Mouse (Mus musculus): ENCODE measurements around the gene Rec114.

Rec114 gene

DNA sequence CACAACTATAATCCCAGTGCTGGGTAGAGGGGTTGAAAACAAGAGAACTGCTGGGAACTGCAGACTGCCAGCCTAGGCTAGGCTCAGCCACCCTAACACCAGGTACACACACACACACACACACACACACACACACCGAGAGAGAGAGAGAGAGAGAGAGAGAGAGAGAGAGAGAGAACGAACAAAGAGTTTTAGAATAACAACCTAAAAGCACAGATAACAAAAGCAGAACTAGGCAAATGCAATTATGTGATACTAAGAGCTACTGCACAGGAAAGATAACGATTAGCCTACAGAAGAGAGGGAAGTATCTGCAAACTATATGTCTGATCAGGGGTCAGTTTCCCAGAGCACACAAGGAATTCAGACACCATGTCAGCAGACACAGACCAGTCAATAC is 24.8 kb downstream of the Rec114 start:
- DNase-seq (ENCODE audit: low read depth, low spot score) = no peak

- no peak for DNase-seq (ENCODE audit: low read depth, low spot score)
Measured at GRCm38 (mm10) chr9:58716886-58717285, 26.9 kb downstream of the Rec114 start.

GRCm38 (mm10) chr9:58710642-58711041 is 33.1 kb downstream of the Rec114 start:
- DNase-seq (ENCODE audit: low read depth, low spot score) = no peak

- DNase-seq (ENCODE audit: low read depth, low spot score) = peak; percentile 44
Measured at GRCm38 (mm10) chr9:58709939-58710338, 33.8 kb downstream of the Rec114 start.

- DNase-seq (ENCODE audit: low read depth, low spot score) = no peak
Measured at GRCm38 (mm10) chr9:58707796-58708195, 36.0 kb downstream of the Rec114 start.

DNA sequence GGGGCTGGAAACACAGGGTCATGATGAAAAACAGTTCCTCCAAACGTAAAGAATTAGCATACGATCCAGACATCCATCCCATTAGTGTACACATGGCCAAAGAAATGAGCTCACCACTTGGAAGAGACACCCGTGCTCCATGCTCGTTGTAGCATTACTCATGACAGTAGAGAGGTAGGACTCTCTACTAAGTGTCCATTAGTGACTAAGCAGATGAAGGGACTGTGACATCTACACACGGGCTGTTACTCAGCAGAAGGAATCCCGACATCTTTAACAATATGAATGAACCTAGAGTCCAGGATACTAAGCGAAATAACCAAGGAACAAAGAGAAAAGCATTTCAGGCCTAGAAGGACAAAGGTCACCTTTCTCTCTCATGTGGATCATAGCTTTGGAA is 37.7 kb downstream of the Rec114 start:
- DNase-seq (ENCODE audit: low read depth, low spot score) = no peak

- DNase-seq (ENCODE audit: low read depth, low spot score) = no peak
Measured at GRCm38 (mm10) chr9:58703766-58704165, 40.0 kb downstream of the Rec114 start.

GRCm38 (mm10) chr9:58701751-58702150 is 42.0 kb downstream of the Rec114 start:
- no peak for DNase-seq (ENCODE audit: low read depth, low spot score)

- no peak for DNase-seq (ENCODE audit: low read depth, low spot score)
Measured at GRCm38 (mm10) chr9:58698486-58698885, 45.3 kb downstream of the Rec114 start.

- DNase-seq (ENCODE audit: low read depth, low spot score) = no peak
Measured at GRCm38 (mm10) chr9:58691471-58691870, 52.3 kb downstream of the Rec114 start.

GRCm38 (mm10) chr9:58690701-58691100 is 53.1 kb downstream of the Rec114 start:
- DNase-seq (ENCODE audit: low read depth, low spot score) = no peak

- no peak for DNase-seq (ENCODE audit: low read depth, low spot score)
Measured at GRCm38 (mm10) chr9:58688076-58688475, 55.7 kb downstream of the Rec114 start.

DNA sequence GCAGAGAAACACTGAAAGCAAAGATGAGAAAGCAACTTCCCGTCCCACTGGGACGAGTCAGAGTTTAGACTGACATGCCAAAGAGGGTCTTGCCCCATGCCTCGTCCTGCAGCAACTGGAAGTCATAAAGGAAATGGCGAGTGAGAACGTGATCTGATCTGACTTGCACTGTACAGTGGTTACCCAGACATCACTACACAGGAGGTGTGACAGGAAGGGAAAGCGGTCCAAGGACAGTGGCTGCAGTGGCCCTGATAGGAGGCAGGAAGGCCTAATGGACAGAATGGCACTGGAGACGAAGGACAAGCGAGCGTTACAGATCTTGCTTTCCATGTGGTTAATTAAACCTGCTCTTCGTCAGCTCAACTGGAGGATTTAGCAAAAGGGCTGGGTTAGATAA is 58.5 kb downstream of the Rec114 start:
- DNase-seq (ENCODE audit: low read depth, low spot score) = no peak

- DNase-seq (ENCODE audit: low read depth, low spot score) = no peak
Measured at GRCm38 (mm10) chr9:58683372-58683771, 60.4 kb downstream of the Rec114 start.

DNA sequence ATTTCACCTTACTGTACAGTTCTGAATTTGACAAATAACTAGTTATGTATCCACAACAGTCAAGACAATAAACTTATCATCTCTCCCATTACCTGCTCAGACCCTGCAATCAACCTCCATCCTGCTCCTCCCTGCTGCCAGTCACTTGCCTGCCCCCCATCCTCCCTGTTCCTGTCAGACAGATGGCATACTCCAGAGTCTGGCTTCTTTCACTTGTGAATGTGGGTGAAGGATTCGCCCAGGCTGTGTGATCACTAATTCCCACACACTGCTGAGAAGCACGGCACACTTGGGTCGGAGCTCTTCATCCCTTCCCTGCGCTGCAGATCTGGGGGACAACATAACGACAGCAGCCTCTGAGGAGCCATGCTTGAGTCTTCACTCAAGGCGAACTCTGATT is 61.7 kb downstream of the Rec114 start:
- DNase-seq (ENCODE audit: low read depth, low spot score) = no peak

GRCm38 (mm10) chr9:58681411-58681810 is 62.4 kb downstream of the Rec114 start:
- no peak for DNase-seq (ENCODE audit: low read depth, low spot score)

- no peak for DNase-seq (ENCODE audit: low read depth, low spot score)
Measured at GRCm38 (mm10) chr9:58675371-58675770, 68.4 kb downstream of the Rec114 start.

DNA sequence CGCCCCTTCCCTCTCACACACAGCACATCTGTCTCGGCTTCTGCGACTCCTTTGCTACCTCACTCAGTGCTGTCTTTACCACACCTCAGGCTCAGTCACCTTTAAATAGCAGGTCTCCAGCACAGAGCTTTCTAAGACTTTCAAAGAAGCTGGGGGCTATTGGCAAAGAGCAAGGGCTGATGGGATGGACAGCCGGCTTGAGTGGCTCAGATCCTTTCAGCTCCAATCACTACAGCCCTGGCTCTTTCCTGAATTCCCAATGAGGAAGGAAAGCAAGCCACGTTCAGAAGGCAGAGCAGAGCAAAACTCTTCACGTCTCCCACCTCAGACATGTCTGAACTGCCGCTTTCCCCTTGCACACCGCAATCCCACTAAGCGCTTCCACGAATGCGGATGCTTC is 69.0 kb downstream of the Rec114 start:
- no peak for DNase-seq (ENCODE audit: low read depth, low spot score)

DNA sequence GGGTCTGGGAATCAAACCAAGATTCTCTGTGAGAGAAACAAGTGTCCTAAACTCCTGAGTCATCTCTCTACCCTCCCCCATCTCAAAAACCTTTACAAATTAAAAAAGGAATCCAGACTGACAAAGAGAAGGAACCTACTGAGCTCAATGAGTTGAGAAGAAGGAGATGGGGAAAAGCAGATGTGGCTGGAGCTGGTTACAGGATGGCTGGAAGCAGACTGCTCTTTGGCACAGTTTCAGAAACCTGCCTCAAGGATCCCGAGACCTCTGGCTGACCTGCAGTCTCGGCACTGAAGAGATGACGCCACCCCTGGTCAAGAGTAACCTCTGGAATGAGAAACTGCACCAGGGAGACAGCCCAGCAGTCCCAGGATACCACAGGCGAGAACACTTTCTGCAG is 71.3 kb downstream of the Rec114 start:
- no peak for DNase-seq (ENCODE audit: low read depth, low spot score)

DNA sequence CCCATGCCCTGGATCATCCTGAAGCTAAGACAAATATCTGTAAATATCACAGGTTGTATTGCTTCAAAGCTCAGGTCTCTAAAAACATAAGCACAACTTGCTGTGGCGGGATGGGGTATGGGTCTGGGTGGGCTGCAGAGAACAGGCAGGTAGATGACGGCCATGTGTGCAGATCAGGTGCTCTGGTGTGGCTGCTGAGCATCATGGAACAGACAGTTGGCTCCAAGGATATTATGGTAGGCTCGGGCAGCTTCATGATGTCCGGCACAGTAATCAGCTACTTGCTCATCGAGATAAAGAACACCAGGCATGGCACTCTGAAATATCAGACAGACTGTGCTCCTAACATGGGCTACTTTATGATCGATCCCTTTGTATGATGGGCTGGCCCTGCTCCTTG is 73.9 kb downstream of the Rec114 start:
- no peak for DNase-seq (ENCODE audit: low read depth, low spot score)

DNA sequence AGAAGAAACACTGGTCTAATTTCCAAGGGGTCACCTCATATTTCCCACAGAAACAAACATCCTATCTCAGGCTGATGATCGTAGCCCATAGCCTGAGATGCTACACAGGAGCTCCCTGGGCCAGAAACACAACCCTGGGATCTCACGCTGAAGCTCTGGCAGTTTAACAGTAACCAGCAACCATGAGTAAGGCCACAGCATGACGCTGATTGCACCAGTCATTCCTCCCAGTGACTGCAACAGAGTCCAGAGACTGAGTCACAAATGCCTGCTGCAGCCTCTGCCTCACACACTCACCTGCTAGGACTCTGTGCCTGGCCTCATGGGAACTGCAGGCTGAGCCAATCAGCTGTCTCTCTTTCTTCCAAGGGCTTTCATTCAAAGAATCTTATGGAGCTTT is 74.7 kb downstream of the Rec114 start:
- DNase-seq (ENCODE audit: low read depth, low spot score) = no peak

DNA sequence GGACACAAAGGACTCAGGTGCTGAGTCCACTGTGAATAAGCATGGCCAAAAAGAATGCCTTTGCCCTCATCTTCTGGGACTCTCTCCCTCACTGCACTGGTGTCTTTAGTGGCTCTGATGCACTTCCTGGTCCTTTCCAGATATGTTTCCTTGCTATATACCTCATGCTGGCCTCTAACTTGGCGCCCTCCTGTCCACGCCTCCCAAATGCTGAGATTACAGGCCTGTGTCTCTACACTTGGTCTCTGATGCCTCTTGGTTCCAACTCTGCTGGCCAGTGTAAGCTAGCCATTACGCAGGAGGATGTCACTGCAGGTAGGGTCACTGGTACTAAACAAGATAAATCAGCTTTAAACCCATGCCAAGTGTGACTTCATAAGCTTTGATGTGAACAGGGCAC is 75.6 kb downstream of the Rec114 start:
- no peak for DNase-seq (ENCODE audit: low read depth, low spot score)

DNA sequence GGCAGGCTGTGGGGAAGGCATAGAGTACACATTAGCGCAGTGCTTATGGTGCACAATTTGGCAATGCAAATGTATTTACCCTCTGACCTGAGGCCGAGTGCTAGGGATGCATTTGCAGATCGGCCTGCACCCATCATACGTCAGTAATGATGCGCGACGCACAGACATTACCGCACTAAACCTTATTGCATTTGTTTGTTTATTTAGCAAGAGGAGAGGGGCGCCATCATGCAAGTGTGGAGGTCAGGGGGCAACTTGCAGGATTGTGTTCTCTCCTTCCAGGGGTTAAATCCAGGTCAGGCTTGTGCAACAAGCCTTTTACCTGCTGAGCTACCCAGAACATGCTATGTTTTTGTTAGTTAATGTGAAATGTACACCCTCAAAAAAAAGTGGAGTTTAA is 76.5 kb downstream of the Rec114 start:
- no peak for DNase-seq (ENCODE audit: low read depth, low spot score)

GRCm38 (mm10) chr9:58666191-58666590 is 77.6 kb downstream of the Rec114 start:
- no peak for DNase-seq (ENCODE audit: low read depth, low spot score)

DNA sequence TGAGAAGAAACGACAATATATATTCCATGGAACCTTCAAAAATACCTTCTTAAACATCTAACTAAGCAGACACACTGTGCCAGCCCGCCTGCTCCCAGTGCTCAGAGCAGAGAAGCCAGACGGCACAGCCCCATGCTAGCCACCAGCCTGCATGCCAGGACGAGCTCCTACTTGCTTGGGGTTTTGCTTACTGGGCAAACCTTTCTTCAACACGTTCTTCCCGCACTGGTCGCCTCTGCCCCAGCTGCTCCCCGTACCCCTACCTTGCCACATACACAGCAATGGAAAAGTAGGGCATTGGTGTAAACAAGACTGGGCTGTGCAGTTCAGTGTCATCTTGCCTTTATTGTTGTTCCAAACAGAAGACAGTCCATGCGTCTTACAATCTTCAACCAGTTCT is 78.3 kb downstream of the Rec114 start:
- DNase-seq (ENCODE audit: low read depth, low spot score) = no peak

All from retina, postnatal 7 days (tissue).